Mouse (Mus musculus): ENCODE results near the gene Btbd7.

Btbd7 gene

DNA sequence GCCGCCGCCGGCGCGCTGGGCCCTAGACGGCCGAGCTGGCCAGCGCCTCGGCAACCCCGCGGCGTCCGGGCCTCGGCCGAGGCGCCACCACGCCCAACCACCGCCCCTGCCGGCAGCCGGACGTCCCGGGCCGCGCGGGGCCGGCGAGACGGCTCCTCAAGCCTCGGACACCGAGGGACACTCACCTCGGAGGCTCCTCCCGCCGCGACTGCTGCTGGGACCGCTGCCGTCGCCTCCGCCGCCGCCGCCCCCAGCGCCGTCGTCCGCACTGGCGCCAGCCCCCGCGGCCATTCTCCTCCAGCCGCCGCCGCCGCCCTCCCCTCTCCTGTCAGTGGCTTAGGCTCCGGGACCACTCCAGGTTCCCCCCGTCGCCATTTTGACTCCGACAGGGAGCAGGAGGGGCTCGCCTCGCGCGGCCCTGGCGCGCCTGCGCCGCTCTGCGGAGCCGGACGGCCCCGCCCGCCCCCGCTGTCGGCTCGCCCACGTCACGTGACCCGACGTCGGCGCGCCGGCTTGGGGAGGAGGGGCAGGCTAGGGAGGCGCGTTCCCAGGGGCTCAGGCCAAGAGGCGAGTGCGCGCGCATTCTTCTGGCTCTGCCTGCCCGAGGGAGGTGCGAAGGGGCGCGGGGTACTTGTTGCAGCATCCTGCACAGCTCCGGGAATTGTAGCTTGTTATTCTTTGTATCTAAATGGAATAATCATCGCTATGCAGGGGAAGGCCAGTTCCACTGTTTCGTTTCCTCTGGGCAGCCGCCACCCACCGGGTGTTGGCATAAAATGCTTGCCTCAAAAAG, at the start of gene Btbd7:
Gene Btbd7 (minus strand): TSS at position 441 of the 793 bp plus-strand sequence.
- in situ Hi-C loops (cut with MboI, MseI) = loop anchor here (5.0 kb wide), 1 partner anchor 121 kb away; the partner anchor contains the start of genes Gm20604, Gm28051, Gon7 and Ubr7

DNA sequence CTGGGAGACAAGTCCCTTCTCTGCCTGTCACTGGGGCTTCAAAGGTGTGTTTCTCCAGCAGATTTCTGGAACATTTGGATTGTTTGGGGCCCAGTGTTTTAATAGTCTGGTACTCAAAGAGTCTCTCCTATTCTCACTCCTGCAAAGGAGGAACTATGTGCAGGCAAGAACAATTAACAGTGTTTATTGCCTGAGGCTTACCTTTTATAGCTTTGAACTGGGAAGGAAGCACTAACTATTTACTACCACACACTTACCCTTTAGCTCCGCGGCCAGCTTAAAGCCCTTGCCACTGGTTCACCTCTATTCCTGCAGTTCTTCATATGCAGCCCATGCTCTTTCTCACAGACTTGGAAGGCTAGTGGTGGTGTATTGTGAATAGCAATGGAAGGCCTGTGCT, 37.8 kb upstream of the Btbd7 start:
- in situ Hi-C loops (cut with MboI, MseI) = no loop called here

DNA sequence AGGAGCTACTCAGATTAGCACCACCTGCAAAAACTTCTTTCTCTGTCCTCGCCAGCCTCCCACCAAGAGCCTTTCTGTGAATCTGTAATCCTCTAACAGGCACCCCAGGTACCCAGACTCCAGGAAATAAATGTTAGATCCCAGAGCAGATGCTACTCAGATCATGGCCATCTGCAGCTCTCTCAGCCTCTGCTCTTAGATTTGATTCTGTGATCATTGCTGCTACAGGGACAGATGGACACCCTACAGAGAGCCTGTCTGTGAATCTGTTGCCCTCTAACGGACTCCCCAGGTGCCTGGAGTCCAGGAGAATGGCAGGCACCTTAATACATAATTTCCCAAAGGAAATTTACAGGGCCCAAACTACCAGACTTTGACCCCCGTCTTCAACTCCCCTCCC, 29.9 kb upstream of the Btbd7 start:
- in situ Hi-C loops (cut with MboI, MseI) = no loop called here

GRCm38 (mm10) chr12:102899091-102899490, 20.8 kb upstream of the Btbd7 start, which contains the start of gene Cox8c:
Gene Cox8c, plus strand, starts transcription at chr12:102899316.
- in situ Hi-C loops (cut with MboI, MseI) = no loop called here

DNA sequence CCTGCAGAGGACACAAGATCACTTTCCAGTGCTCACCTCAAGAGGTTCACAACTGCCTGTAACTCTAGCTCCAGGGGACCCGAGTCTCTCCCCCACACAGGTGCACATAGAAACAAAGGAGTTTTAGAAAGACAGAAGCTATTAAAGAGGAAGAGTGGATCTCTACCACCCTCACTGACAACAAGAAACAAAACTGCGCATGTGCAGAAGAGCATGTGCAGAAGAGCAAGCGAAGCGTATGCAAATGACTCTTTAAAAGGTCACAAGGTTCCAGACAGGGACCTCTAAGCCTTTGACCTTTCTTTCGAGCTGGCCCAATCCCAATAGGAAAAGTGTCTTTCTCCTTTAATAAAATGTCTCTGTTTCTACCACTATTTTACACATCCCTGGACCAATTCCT, 10.3 kb upstream of the Btbd7 start:
- in situ Hi-C loops (cut with MboI, MseI) = no loop called here

- in situ Hi-C loops (cut with MboI, MseI) = no loop called here
Observed at GRCm38 (mm10) chr12:102887366-102887765, 9.1 kb upstream of the Btbd7 start.

DNA sequence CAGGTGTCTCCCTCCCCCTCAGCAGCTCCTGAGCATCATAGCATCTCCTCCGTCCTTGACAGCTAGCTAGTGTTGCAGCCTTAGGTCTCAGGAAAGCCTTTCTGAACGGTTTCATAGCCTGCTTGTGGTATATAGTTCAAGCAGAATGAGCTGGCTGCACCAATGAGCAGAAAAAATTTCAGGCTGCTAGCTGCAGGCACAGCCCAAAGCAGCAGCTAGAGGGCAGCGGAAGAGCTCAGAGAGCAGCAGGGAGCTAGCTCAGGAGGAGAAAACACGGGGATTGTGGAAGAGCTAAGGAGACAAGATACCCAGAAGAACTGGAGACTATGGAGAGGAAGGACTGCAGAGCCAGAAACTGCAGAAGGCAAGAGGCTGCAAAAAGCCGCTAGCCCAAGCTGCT, 7.5 kb upstream of the Btbd7 start:
- in situ Hi-C loops (cut with MboI, MseI) = no loop called here

DNA sequence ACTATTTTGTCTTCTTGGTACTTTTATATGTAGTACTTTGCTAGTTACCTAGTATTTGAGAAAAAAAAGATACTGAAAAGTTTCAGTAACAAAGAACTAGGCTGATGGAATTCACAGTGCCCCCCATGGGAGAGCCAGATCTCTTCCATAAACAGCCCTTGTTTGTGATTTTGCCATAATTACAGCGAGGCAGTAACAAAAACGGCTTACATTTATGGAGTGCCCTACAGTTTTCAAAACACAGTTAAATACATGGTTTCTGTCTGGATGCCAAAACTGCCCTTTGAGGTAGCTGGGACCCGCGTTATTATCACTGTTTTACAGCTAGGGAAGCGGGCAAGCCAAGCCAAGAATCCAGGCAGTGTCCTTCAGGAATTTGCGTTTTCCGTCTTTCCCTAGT, 630 bp upstream of the Btbd7 start:
- in situ Hi-C loops (cut with MboI, MseI) = loop anchor here (5.0 kb wide), 1 partner anchor 122 kb away; the partner anchor contains the start of genes Gm20604, Gm28051, Gon7 and Ubr7

DNA sequence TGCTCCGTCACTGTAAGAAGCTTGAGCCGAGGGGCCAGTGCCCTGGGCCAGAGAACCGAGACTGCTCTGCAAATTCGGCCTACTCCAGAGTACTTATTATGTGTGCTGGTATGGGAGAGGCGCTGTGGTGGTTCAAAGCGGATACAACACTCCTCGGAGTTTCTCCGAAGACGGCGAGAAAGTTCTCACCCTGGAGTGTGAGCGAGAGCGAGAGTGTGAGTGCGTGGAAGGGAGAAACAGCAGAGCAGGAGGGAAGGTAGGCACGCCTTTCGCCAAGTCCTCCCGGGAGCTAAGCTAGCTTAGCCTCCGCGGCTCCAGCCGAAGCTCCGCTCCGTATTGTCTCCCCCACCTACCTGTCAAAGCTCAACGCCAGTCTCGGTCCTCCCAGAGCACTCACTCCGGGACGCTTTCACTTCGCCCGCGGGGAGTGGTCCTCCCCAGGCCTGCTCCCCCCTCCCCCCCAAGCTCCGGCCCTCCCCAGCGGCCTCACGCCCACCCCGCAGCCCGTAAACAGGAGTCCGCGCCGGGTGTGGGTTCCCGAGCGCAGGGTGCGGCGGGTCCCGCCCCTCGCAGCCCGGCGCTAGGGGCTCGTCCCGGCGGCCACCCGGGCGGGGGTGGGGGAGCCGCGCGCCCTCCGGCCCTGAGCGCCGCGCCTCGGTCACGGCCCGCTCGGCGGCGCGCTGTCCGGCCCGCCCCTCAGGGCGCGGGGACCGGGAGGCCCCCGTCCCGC, 805 bp downstream of the Btbd7 start:
- in situ Hi-C loops (cut with MboI, MseI) = loop anchor here (5.0 kb wide), 1 partner anchor 120 kb away; the partner anchor contains the start of genes Gm20604, Gm28051, Gon7 and Ubr7

DNA sequence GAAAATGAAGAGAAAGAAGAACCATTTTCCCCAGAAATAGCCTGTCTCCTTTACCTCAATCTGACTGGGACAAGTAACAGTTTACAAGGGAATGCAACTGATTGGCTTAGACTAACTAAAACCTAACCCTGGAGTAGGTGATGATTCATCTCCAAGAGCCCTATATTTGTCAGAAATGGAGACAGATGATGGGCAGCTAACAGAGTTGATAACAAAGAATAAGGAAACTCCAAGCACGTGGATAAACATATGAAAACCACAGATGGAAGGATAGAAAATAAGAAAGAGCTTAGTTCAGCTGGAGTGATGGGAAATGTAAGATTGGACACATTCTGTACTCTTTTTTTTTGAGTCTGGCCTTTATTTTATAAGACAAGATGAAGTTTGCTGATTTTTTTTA, 7.7 kb downstream of the Btbd7 start:
- in situ Hi-C loops (cut with MboI, MseI) = no loop called here

GRCm38 (mm10) chr12:102869802-102870201, 8.5 kb downstream of the Btbd7 start:
- in situ Hi-C loops (cut with MboI, MseI) = no loop called here

- in situ Hi-C loops (cut with MboI, MseI) = no loop called here
Observed at GRCm38 (mm10) chr12:102860806-102861205, 17.5 kb downstream of the Btbd7 start.

DNA sequence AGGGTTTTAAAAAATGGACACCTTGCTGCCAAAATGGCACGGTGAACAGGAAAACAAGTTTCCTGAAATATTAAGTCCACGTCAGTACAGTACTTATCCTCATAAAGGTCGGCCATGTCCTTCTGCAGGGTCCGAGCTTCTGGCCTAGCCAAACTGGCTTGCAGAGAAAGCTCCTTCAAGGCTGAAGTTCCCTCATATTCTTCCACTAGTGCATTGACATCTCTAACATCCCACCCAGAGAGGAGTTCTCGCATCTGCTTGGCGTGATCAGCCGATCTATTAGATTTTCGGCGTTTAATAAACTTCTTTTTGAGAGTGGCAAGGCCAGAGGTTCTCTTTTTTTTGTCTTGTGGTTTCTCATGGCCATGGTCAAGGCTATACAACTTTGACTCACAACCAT, 40.0 kb downstream of the Btbd7 start:
- in situ Hi-C loops (cut with MboI, MseI) = no loop called here

DNA sequence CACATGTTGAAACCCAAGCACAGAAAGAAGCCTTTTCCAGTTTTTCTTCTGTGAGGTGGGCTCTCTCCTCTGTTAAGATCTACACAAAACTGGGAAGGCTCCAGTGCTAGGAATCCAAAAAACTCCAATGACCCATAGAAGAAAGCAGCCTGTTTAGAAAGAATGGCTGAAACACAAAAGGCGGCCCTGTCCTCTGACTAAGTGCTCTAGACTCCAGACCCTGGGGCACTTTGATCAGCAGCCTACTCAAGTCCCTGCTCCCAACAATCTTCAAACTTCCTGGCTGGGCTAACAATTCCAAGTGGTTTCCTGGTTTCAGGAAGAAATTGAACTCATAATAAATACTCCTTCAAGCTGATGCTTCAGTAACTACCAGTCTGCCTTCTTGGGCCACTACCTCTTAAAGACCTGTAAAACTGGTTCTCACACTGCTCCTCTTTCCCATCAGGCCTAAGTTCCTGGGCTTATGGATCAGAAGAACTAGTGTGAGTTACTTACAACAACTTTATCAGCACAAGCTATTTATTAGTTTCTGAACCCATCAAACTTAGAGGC, 45.4 kb downstream of the Btbd7 start:
- in situ Hi-C loops (cut with MboI, MseI) = no loop called here

DNA sequence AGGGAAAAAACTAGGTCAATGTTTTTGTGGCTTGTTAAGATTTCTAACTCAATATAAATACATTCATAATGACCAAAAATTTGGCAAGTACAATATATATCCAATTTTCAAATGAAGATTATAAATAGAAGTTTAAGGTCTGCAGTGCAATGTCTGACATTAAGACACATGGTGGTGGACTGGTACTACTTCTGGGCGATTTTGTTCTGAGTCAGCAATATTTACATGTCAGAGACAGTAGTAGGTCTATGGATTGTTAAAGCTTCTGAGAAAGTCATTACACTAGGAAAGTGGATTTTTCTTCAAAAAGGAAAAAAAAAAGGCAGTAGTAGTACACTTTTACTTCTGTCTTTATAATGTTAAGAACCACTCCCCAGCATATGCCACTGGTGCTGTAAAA, 46.4 kb downstream of the Btbd7 start:
- in situ Hi-C loops (cut with MboI, MseI) = no loop called here

DNA sequence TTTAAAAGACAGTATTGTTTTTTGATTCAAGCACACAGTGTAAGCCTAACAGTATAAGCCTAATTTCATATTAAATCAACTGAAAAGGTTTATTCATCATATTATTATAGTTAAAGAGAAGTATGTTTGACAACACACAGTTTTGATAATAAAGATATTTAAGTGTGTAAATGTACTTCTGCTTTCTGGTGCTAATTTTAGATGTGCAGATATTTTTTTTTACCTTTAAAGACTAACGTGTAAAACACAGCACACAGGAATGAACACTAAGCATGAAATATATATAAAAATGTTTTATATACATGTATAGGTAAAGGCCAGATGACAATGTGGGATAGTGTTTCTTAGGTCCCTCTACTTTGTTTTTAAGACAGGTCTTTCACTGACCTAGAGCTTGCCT, 51.2 kb downstream of the Btbd7 start:
- in situ Hi-C loops (cut with MboI, MseI) = no loop called here

DNA sequence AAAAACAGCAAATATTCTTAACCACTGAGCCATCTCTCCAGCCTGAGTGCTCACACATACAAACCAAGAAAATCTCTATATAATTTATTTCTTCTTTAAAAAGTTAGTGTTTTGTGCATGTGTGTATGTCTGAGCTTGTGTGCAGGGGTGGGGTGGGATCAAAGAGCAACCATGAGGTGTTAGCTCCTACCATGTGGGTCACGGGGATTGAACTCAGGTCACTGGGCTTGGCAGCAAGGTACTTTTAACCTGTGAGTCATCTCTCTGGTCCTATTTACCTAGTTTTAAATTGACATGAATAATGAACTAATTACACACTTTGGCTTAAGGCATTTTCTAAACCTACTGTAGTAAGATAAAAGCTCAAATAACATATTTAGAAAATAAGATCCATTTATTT, 51.9 kb downstream of the Btbd7 start:
- in situ Hi-C loops (cut with MboI, MseI) = no loop called here

DNA sequence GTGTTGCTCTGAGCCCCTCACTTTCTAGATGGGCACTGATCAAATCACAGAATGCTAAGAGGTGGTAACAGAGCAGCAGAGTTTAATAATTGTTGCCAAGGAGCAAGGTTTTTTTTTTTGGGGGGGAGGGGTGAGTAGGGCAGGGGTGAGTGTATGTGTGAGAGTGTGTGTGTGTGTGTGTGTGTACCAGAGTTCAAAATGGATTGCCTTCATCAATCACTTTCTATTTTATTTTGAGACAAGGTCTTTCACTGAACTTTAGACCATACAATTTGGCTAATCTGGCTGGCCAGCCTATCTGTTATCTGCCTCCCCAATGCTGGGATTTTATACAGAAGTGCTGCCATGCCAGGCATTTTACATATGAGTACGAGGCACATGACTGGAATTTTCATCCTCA, 63.4 kb downstream of the Btbd7 start:
- in situ Hi-C loops (cut with MboI, MseI) = no loop called here

- in situ Hi-C loops (cut with MboI, MseI) = no loop called here
Observed at GRCm38 (mm10) chr12:102799528-102799927, 78.7 kb downstream of the Btbd7 start.

- in situ Hi-C loops (cut with MboI, MseI) = no loop called here
Observed at GRCm38 (mm10) chr12:102787927-102788326, 90.3 kb downstream of the Btbd7 start.

GRCm38 (mm10) chr12:102785593-102785985, 92.7 kb downstream of the Btbd7 start:
- in situ Hi-C loops (cut with MboI, MseI) = no loop called here

GRCm38 (mm10) chr12:102784899-102785592, 93.2 kb downstream of the Btbd7 start:
- in situ Hi-C loops (cut with MboI, MseI) = no loop called here

Data from T-helper 2 cell (primary cell).